Mouse (Mus musculus) forebrain, embryonic 12.5 days (tissue): ENCODE results near the gene Slc25a43. TPM values are rescaled to one million over a fixed set of nuclear protein-coding genes. Genes with fewer than 3 reads are reported as not detected.
"Not testable (repeated sequence)": the region's sequence is repeated elsewhere in the genome, so short reads cannot be mapped to it uniquely, and the experiment has no call there.

Experiments
- ATAC-seq: fragments of 200-750 bp; cut with Nextera tagmentation; 2 replicates; pipeline ENCODE4 v1.8.0; 2017; ENCODE audit warnings: moderate TSS enrichment; ENCODE audit not compliant: low FRiP score
- H3K27ac ChIP-seq: fragments of 300-500 bp; sonication (generic); 2 replicates; pipeline ENCODE4 v1.5.1; 2016; ENCODE audit warnings: mild to moderate bottlenecking
- H3K27me3 ChIP-seq: fragments of 300-500 bp; sonication (generic); 2 replicates; pipeline ENCODE4 v1.6.1; 2016; ENCODE audit warnings: mild to moderate bottlenecking
- H3K36me3 ChIP-seq: fragments of 300-500 bp; sonication (generic); replicated peaks from 2 replicates; pipeline ENCODE4 v1.6.1; 2016; ENCODE audit warnings: mild to moderate bottlenecking
- H3K4me1 ChIP-seq: fragments of 300-500 bp; sonication (generic); 2 replicates; pipeline ENCODE4 v1.6.1; 2016
- H3K4me2 ChIP-seq: fragments of 300-500 bp; sonication (generic); 2 replicates; pipeline ENCODE4 v1.6.1; 2016; ENCODE audit warnings: mild to moderate bottlenecking, moderate library complexity
- H3K4me3 ChIP-seq: fragments of 300-500 bp; sonication (generic); replicated peaks from 2 replicates; pipeline ENCODE4 v1.5.1; 2016; ENCODE audit warnings: mild to moderate bottlenecking
- H3K9ac ChIP-seq: fragments of 300-500 bp; sonication (generic); 2 replicates; pipeline ENCODE4 v1.6.1; 2016; ENCODE audit warnings: mild to moderate bottlenecking
- H3K9me3 ChIP-seq: fragments of 300-500 bp; sonication (generic); 2 replicates; pipeline ENCODE4 v1.6.1; 2016
- whole genome bisulfite sequencing: fragments of 180-500 bp; shearing (Covaris S2); methylation state at CpG from one replicate; pipeline ENCODE4 v1.1.7; 2016; 5-methylcytosine and 5-hydroxymethylcytosine counted together
- polyA plus RNA-seq: library from polyadenylated mRNA; unstranded; fragments of >200 nt; fragmentation: Nextera tagmentation; extraction: Ambion mirVana; gene quantifications from 2 replicates; pipeline ENCODE4 v1.2.1, GENCODE M21; 2016

Slc25a43 gene
- polyA plus RNA-seq, 1 experiment from 2014 or later = 0.86 TPM

GRCm38 (mm10) chrX:36795424-36796162 lies 52.1 kb downstream of the Slc25a43 start, which contains the start of gene Slc25a5:
Gene Slc25a5 (plus strand): TSS chrX:36795651.
- WGBS = 13% methylated on average over 41 of the region's 41 CpGs
- Histone ChIP-seq H3K36me3 (peaks cover 10% of the 10 kb centered on the region), H3K9me3 (no peaks in the 10 kb centered on the region), H3K27ac (peak within 1 kb of the TSS; percentile 82), H3K4me2 (peak within 1 kb of the TSS; percentile 53), H3K4me1 (peaks cover 5% of the 10 kb centered on the region; the same call in 1 of the 2 replicates), H3K4me3 (peak within 1 kb of the TSS; percentile 59), H3K9ac (peak within 1 kb of the TSS; percentile 67), H3K27me3 (no peaks in the 10 kb centered on the region)
- ATAC-seq = peak; percentile 96

GRCm38 (mm10) chrX:36796163-36796581 lies 52.7 kb downstream of the Slc25a43 start:
- H3K27ac ChIP-seq = peak overlapping the region; percentile 82
- peaks cover 5% of the 10 kb centered on the region; the same call in 1 of the 2 replicates for H3K4me1 ChIP-seq
- peaks cover 10% of the 10 kb centered on the region for H3K36me3 ChIP-seq
- 22% methylated on average over 29 of the region's 41 CpGs for WGBS
- peak overlapping the region; percentile 59 for H3K4me3 ChIP-seq
- peak overlapping the region; percentile 67 for H3K9ac ChIP-seq
- peak; percentile 87 for ATAC-seq
- H3K27me3 ChIP-seq = no peaks in the 10 kb centered on the region
- H3K9me3 ChIP-seq = no peaks in the 10 kb centered on the region
- H3K4me2 ChIP-seq = peak overlapping the region; percentile 53

- peak overlapping the region; percentile 53 for H3K4me2 ChIP-seq
- not testable (repeated sequence) for ATAC-seq, H3K27me3 ChIP-seq, H3K9me3 ChIP-seq, H3K27ac ChIP-seq, H3K4me1 ChIP-seq
- 85% methylated on average over 8 of the region's 8 CpGs for WGBS
- peaks cover 10% of the 10 kb centered on the region for H3K36me3 ChIP-seq
- H3K9ac ChIP-seq = peak overlapping the region; percentile 49; the same call in 1 of the 2 replicates
- H3K4me3 ChIP-seq = peak overlapping the region; percentile 59
Observed at GRCm38 (mm10) chrX:36796734-36797133, 53.3 kb downstream of the Slc25a43 start.

GRCm38 (mm10) chrX:36799131-36799879 lies 55.8 kb downstream of the Slc25a43 start:
- Histone ChIP-seq H3K4me2 (no peak overlapping the region), H3K9me3 (no peaks in the 10 kb centered on the region), H3K9ac (no peak overlapping the region), H3K36me3 (peaks cover 10% of the 10 kb centered on the region), H3K27ac (no peak overlapping the region), H3K4me1 (peaks cover 5% of the 10 kb centered on the region; the same call in 1 of the 2 replicates), H3K4me3 (no peak overlapping the region), H3K27me3 (no peaks in the 10 kb centered on the region)
- whole genome bisulfite sequencing = 52% methylated on average over 6 of the region's 6 CpGs
- no peak for ATAC-seq

GRCm38 (mm10) chrX:36803189-36803588 lies 59.7 kb downstream of the Slc25a43 start:
- Histone ChIP-seq H3K27me3 (no peaks in the 10 kb centered on the region), H3K27ac (no peak overlapping the region), H3K36me3 (peaks cover 1% of the 10 kb centered on the region), H3K9me3 (no peaks in the 10 kb centered on the region), H3K9ac (no peak overlapping the region), H3K4me2 (no peak overlapping the region), H3K4me1 (peaks cover 7% of the 10 kb centered on the region), H3K4me3 (no peak overlapping the region)
- ATAC-seq = no peak
- 74% methylated on average over 5 of the region's 5 CpGs for WGBS

- Histone ChIP-seq H3K4me2 (no peak overlapping the region), H3K27ac (no peak overlapping the region), H3K4me3 (no peak overlapping the region), H3K9ac (no peak overlapping the region), H3K27me3 (no peaks in the 10 kb centered on the region), H3K36me3 (no peaks in the 10 kb centered on the region), H3K9me3 (no peaks in the 10 kb centered on the region), H3K4me1 (peaks cover 7% of the 10 kb centered on the region)
- 69% methylated on average over 5 of the region's 5 CpGs for WGBS
- no peak for ATAC-seq
Observed at GRCm38 (mm10) chrX:36804196-36804595, 60.7 kb downstream of the Slc25a43 start.

- Histone ChIP-seq H3K4me2 (no peak overlapping the region), H3K4me1 (peaks cover 7% of the 10 kb centered on the region), H3K9me3 (no peaks in the 10 kb centered on the region), H3K27me3 (no peaks in the 10 kb centered on the region), H3K36me3 (no peaks in the 10 kb centered on the region), H3K27ac (no peak overlapping the region), H3K4me3 (no peak overlapping the region), H3K9ac (no peak overlapping the region)
- 54% methylated on average over 5 of the region's 5 CpGs for WGBS
- ATAC-seq = no peak
Observed at GRCm38 (mm10) chrX:36805466-36806235, 62.2 kb downstream of the Slc25a43 start.

GRCm38 (mm10) chrX:36807360-36808317 lies 64.2 kb downstream of the Slc25a43 start:
- ATAC-seq = peak; percentile 92
- Histone ChIP-seq H3K36me3 (no peaks in the 10 kb centered on the region), H3K27ac (peak overlapping the region; percentile 85), H3K4me3 (peak overlapping the region; percentile 30), H3K9ac (peak overlapping the region; percentile 25; the same call in 1 of the 2 replicates), H3K4me1 (peaks cover 7% of the 10 kb centered on the region), H3K27me3 (no peaks in the 10 kb centered on the region), H3K9me3 (no peaks in the 10 kb centered on the region), H3K4me2 (peak overlapping the region; percentile 53)
- 20% methylated on average over 45 of the region's 45 CpGs for whole genome bisulfite sequencing

GRCm38 (mm10) chrX:36808318-36808683 lies 64.8 kb downstream of the Slc25a43 start:
- H3K4me1 ChIP-seq = peaks cover 7% of the 10 kb centered on the region
- 0 out of 2 replicates have a peak overlapping the region, but pooled peaks have one; percentile 53 for H3K4me2 ChIP-seq
- H3K27me3 ChIP-seq = no peaks in the 10 kb centered on the region
- peak; percentile 27; the same call in 1 of the 2 replicates for ATAC-seq
- peak overlapping the region; percentile 85; the same call in 1 of the 2 replicates for H3K27ac ChIP-seq
- no peak overlapping the region for H3K9ac ChIP-seq
- no peak overlapping the region for H3K4me3 ChIP-seq
- H3K9me3 ChIP-seq = no peaks in the 10 kb centered on the region
- H3K36me3 ChIP-seq = no peaks in the 10 kb centered on the region
- WGBS = 69% methylated on average over 6 of the region's 6 CpGs

- no peak for ATAC-seq
- WGBS = 53% methylated on average over 5 of the region's 5 CpGs
Observed at GRCm38 (mm10) chrX:36811377-36811776, 67.9 kb downstream of the Slc25a43 start.

GRCm38 (mm10) chrX:36814161-36814836 lies 70.8 kb downstream of the Slc25a43 start:
- no peak overlapping the region for H3K9ac ChIP-seq
- H3K9me3 ChIP-seq = no peaks in the 10 kb centered on the region
- H3K27ac ChIP-seq = no peak overlapping the region
- no peak overlapping the region for H3K4me2 ChIP-seq
- ATAC-seq = no peak
- H3K27me3 ChIP-seq = no peaks in the 10 kb centered on the region
- peaks cover 9% of the 10 kb centered on the region for H3K4me1 ChIP-seq
- H3K36me3 ChIP-seq = no peaks in the 10 kb centered on the region
- 79% methylated on average over 8 of the region's 8 CpGs for WGBS
- no peak overlapping the region for H3K4me3 ChIP-seq

More at GRCm38 (mm10) chrX:36811377-36811776, 67.9 kb downstream of the Slc25a43 start:
- Histone ChIP-seq H3K4me2 (no peak overlapping the region), H3K9ac (no peak overlapping the region), H3K4me3 (no peak overlapping the region), H3K4me1 (peaks cover 12% of the 10 kb centered on the region), H3K9me3 (no peaks in the 10 kb centered on the region), H3K36me3 (no peaks in the 10 kb centered on the region), H3K27ac (no peak overlapping the region), H3K27me3 (no peaks in the 10 kb centered on the region)
